Mouse (Mus musculus) central nervous system, embryonic 11.5 days (tissue): ENCODE measurements around the gene Prss29. TPM values are rescaled to one million over a fixed set of nuclear protein-coding genes. Genes with fewer than 3 reads are reported as not detected.

Source experiments
- polyA plus RNA-seq: library from polyadenylated mRNA; depleted of rRNA; stranded (reverse); fragments of >200 nt; gene quantifications from 2 replicates; pipeline ENCODE4 v1.2.3, GENCODE M21; 2012; rRNA removed

The Prss29 gene
- polyA plus RNA-seq, result not detected in 2 replicates

GRCm38 (mm10) chr17:25318354-25318753 is at the start of gene Prss29:
TSS of gene Prss29 (plus strand) at chr17:25318654.

DNA sequence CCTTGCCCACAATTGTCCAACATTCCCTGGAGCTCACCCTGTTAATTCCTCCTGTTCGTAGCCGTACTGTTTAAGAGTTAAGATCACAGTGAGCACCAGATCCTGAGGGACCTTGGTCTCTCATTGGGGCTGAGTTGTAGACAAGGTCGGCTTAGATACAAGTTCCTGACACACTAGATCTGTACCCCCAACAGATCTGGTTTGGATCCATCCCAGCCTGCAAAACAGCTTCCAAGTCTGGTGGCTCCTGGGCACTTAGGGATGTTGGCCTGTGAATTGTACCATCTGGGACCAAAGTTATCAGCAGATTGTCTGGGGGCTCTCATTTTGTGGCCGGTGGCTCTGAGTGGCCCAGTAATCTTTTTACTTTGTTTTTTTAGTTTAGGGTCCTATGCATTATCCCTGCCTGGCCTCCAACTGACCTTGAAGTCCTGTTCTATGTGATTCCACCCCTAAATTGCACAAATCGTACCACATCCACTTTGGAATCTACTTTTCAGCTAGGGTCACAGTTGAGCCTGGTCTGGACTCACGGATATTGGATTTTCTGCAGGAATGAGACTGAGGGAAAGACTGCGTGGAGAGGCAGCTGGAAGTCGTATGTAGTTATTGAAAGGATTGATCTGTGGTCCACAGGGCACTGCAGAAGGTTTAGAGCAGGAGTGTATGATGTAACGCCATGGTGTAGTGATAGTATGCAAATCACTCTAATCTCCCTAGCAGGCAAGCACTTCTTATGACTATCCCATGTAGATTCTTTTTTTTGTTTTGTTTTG is 43.7 kb upstream of the Prss29 start, which contains the start of gene Ube2i:
Gene Ube2i, minus strand, starts transcription at position 52 of the 776 bp plus-strand sequence.

DNA sequence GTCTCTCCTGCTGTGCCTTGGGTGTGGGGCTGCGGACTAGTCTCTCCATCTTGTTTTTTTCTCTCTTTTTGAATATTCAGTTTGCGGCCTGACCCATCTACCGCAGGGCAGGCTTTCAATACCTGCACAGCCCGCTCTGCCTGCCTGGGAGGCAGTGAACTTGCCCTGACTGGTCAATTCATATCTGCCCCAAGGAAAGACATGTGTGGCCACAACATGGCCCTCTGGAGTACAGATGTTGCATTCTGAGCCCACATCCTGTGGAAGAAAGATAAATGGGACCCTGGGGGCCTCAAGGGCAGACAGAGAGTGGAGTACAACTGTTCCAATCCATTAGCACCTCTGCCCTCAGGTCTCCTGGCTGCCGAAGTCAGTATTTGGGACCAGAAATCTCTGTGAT is 20.4 kb upstream of the Prss29 start, which contains the start of gene Prss34:
Gene Prss34, plus strand, starts transcription at position 301 of the 400 bp plus-strand sequence.

GRCm38 (mm10) chr17:25308346-25308745 is 10.1 kb upstream of the Prss29 start, which contains the start of gene Prss28:
TSS of gene Prss28 (plus strand) at chr17:25308646.

DNA sequence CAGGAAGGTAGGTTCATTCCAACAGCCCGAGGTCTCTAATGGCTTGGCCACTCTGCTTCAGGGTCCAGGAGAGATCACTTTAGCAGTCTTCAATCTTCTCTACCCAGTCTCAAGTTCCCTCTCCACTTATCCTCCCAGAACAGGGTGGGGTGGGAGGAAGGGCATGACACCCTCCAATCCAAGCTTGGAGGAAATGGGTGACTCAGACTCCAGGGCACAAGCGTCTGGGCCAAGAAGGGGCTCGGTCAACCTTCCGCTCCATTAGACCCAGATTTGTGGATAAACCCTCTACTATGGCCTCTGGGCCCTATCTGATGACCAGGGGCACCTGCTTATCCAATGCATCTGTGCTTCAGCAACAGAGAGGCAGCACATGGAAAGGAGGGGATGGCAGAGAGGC is 27.0 kb downstream of the Prss29 start, which contains the start of gene Tpsab1:
Gene Tpsab1, minus strand, starts transcription at position 101 of the 400 bp plus-strand sequence.

DNA sequence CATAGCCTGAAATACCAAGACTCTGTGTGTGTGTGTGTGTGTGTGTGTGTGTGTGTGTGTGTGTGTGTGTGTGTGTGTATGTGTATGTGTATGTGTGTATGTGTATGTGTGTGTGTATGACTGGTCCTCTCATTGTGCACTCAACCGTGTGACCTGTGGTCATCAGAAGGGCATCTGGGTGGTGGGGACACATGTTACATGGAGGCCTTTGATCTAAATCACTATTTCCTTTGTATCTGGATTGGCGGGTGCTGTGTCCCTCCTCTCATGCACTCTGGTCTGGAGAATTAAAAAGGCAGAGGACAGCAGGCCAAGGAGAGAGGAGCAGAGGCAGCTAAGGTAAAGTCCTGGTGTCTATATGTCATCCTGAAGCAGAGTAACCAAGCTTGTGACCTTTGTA is 47.6 kb downstream of the Prss29 start, which contains the start of gene Tpsb2:
Gene Tpsb2, plus strand, starts transcription at position 301 of the 400 bp plus-strand sequence.

GRCm38 (mm10) chr17:25368973-25369372 is 50.5 kb downstream of the Prss29 start, which contains the start of gene Tpsg1:
TSS of gene Tpsg1 (plus strand) at chr17:25369273.

Other genes with a start within 250 kb of the Prss29 start
- gene Tmem204, start 235.1 kb upstream of the Prss29 start, polyA plus RNA-seq, result 4.2 and 7.3 TPM in 2 replicates
- gene Telo2, start 202.7 kb upstream of the Prss29 start, polyA plus RNA-seq, result 31.8 and 44.2 TPM in 2 replicates
- gene Ptx4, start 197.9 kb upstream of the Prss29 start, polyA plus RNA-seq, result not detected in 2 replicates
- gene Clcn7, start 185.3 kb upstream of the Prss29 start, polyA plus RNA-seq, result 27.6 and 29.7 TPM in 2 replicates
- 0.02 TPM in 2 replicates for gene Ccdc154, start 156.2 kb upstream of the Prss29 start, polyA plus RNA-seq
- gene Gm38655, start 143.2 kb upstream of the Prss29 start, polyA plus RNA-seq, result not detected in 2 replicates
- gene BC003965, start 134.1 kb upstream of the Prss29 start, polyA plus RNA-seq, result 28.6 and 42.4 TPM in 2 replicates
- gene Unkl, start 130.3 kb upstream of the Prss29 start, polyA plus RNA-seq, result 16.4 and 17.0 TPM in 2 replicates
- gene Gnptg, start 78.5 kb upstream of the Prss29 start, polyA plus RNA-seq, result 42.2 and 53.3 TPM in 2 replicates
- gene Tsr3, start 78.5 kb upstream of the Prss29 start, polyA plus RNA-seq, result 52.3 and 87.6 TPM in 2 replicates
- 2.9 and 3.1 TPM in 2 replicates for gene Baiap3, start 62.3 kb upstream of the Prss29 start, polyA plus RNA-seq
- 632 and 669 TPM in 2 replicates for gene Ube2i, start 44.0 kb upstream of the Prss29 start, polyA plus RNA-seq
- 0.20 TPM in 1 of 2 replicates, not detected in the other for gene Prss34, start 20.3 kb upstream of the Prss29 start, polyA plus RNA-seq
- gene Prss28, start 10.0 kb upstream of the Prss29 start, polyA plus RNA-seq, result not detected in 2 replicates
- gene Tpsab1, start 26.9 kb downstream of the Prss29 start, polyA plus RNA-seq, result not detected in 2 replicates
- not detected in 2 replicates for gene Tpsb2, start 47.7 kb downstream of the Prss29 start, polyA plus RNA-seq
- not detected in 2 replicates for gene Tpsg1, start 50.6 kb downstream of the Prss29 start, polyA plus RNA-seq
- gene Cacna1h, start 115.1 kb downstream of the Prss29 start, polyA plus RNA-seq, result 53.5 and 55.8 TPM in 2 replicates
- gene Tekt4, start 136.0 kb downstream of the Prss29 start, polyA plus RNA-seq, result 0.25 and 0.42 TPM in 2 replicates
- gene Sstr5, start 178.6 kb downstream of the Prss29 start, polyA plus RNA-seq, result 0.06 and 0.07 TPM in 2 replicates